Mouse (Mus musculus): Measurements from ENCODE around the gene Aldh4a1. TPM values are rescaled to one million over a fixed set of nuclear protein-coding genes. Genes with fewer than 3 reads are reported as not detected.

Aldh4a1 gene
- polyA plus RNA-seq, 1 experiment from 2014 or later = 25.5 TPM

DNA sequence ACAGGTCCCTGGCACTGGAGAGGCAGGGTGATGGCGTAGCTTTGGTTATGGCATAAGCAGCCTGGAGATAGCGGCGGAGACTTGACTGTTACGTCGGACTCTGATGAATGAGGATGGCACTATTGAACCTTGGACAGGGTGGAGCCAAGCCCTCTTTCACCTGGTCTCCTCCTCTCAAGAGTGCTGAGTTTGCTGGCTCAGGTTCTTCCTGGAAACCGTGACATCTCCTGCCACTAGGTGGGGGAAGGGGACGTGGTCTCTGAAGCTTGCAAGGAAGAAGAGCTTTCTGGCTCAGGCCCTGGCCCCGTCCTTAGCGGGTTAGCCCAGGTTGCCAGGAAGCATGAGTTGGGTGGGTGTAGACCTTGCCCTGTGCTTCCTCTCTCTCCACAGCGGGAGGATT lies 7.5 kb downstream of the Aldh4a1 start:
- peaks cover 16% of the 10 kb centered on the region for H3K4me1 ChIP-seq (replicated peaks; ENCODE audit: control insufficient read depth, insufficient read depth, low read length)
- no peaks in the 10 kb centered on the region for H3K36me3 ChIP-seq (ENCODE audit: control insufficient read depth, insufficient read depth, low read length)
- H3K4me2 ChIP-seq (ENCODE audit: low read depth, low read length) = no peak overlapping the region
- no peak overlapping the region for H3K9ac ChIP-seq (ENCODE audit: low read length)
- WGBS = 61% methylated on average over 10 of the region's 10 CpGs
- H3K27me3 ChIP-seq (ENCODE audit: control insufficient read depth, insufficient read depth, low read depth, low read length) = no peaks in the 10 kb centered on the region
- H3K27ac ChIP-seq (ENCODE audit: low read length) = no peak overlapping the region
- no peak for ATAC-seq (ENCODE audit: low read depth)
- no peaks in the 10 kb centered on the region for H3K9me3 ChIP-seq (ENCODE audit: control insufficient read depth, low read length)
- H3K4me3 ChIP-seq (ENCODE audit: low read length) = no peak overlapping the region

DNA sequence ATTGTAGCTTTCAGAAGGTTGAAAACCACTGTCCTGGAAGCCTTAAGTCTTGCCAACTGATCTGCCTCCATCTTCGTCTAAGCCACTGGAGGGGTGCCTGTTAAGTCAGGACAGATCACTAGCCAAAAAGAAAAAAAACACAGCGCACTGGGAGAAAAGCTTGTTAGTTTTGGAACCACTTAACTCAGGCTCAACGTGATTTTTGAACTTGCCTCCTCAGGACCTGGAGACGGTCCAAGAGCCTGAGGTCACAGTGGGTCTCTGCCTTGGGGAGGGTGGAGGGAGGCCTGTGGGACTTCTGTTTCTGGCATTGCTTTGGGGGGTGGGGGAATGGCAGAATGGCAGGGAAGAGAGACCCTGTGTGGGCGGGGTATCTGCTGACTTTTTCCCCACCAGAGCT lies 8.5 kb downstream of the Aldh4a1 start:
- Histone ChIP-seq H3K27me3 (ENCODE audit: control insufficient read depth, insufficient read depth, low read depth, low read length) (no peaks in the 10 kb centered on the region), H3K27ac (ENCODE audit: low read length) (no peak overlapping the region), H3K9me3 (ENCODE audit: control insufficient read depth, low read length) (no peaks in the 10 kb centered on the region), H3K4me2 (ENCODE audit: low read depth, low read length) (no peak overlapping the region), H3K4me1 (replicated peaks; ENCODE audit: control insufficient read depth, insufficient read depth, low read length) (peaks cover 16% of the 10 kb centered on the region), H3K36me3 (ENCODE audit: control insufficient read depth, insufficient read depth, low read length) (no peaks in the 10 kb centered on the region), H3K9ac (ENCODE audit: low read length) (no peak overlapping the region), H3K4me3 (ENCODE audit: low read length) (no peak overlapping the region)
- 34% methylated on average over 5 of the region's 5 CpGs for WGBS
- peak; percentile 30; the same call in 1 of the 2 replicates for ATAC-seq (ENCODE audit: low read depth)

DNA sequence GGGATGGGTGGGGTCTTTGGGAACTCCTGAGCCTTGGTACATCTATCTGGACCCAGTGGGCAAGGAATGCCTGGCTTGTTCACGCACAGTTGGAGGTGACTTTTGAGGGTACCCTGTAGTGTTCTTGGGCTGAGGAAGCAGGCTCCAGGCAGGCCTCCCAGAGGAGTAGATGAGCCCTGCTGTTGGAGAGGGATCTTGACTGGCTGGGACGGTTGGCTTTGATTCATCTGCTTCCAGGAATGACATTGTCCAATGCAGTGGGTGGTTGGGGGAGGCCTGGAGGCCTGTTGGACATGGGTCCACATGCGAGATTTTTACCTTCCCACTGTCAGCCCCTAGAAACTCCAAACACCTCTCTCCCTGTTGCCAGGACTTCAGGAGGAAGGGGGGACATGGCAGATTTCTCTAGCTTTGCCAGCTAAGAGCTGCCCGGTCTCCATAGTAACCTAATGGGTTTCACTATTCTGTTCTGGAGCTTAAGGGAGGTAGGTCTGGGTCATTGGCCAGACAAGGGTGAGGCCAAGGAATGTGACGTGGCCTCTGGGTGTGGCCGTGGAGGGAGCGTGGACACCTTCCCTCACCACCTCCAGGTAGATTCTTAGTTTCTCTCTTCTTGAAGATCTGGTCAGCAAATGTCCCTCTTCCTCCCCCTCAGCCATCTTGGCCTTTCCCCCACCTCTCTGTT lies 9.0 kb downstream of the Aldh4a1 start:
- Histone ChIP-seq H3K9me3 (ENCODE audit: control insufficient read depth, low read length) (no peaks in the 10 kb centered on the region), H3K27ac (ENCODE audit: low read length) (no peak overlapping the region), H3K4me1 (replicated peaks; ENCODE audit: control insufficient read depth, insufficient read depth, low read length) (peaks cover 16% of the 10 kb centered on the region), H3K27me3 (ENCODE audit: control insufficient read depth, insufficient read depth, low read depth, low read length) (no peaks in the 10 kb centered on the region), H3K36me3 (ENCODE audit: control insufficient read depth, insufficient read depth, low read length) (no peaks in the 10 kb centered on the region), H3K4me3 (ENCODE audit: low read length) (no peak overlapping the region), H3K9ac (ENCODE audit: low read length) (no peak overlapping the region), H3K4me2 (ENCODE audit: low read depth, low read length) (no peak overlapping the region)
- ATAC-seq (ENCODE audit: low read depth) = no peak; the same call in 1 of the 2 replicates
- WGBS = 73% methylated on average over 7 of the region's 7 CpGs

DNA sequence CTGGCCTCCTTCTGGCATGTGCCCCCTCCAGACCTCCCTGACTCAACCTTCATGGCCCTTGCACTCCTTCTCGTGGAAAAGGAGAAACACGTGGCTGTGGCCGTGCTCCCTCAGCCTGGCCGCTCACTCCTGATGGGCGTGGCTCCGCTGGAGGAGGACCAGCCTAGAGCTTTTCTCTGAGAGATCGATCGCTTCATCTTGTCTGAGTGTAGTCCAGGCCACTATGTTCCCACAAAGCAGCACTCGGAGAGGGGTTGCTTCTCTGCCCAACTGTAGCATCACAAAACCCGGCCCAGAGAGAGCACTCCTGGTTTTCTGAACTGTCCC lies 9.6 kb downstream of the Aldh4a1 start:
- no peak overlapping the region for H3K27ac ChIP-seq (ENCODE audit: low read length)
- no peaks in the 10 kb centered on the region for H3K27me3 ChIP-seq (ENCODE audit: control insufficient read depth, insufficient read depth, low read depth, low read length)
- no peak overlapping the region for H3K4me3 ChIP-seq (ENCODE audit: low read length)
- H3K36me3 ChIP-seq (ENCODE audit: control insufficient read depth, insufficient read depth, low read length) = no peaks in the 10 kb centered on the region
- ATAC-seq (ENCODE audit: low read depth) = no peak
- peaks cover 16% of the 10 kb centered on the region for H3K4me1 ChIP-seq (replicated peaks; ENCODE audit: control insufficient read depth, insufficient read depth, low read length)
- no peaks in the 10 kb centered on the region for H3K9me3 ChIP-seq (ENCODE audit: control insufficient read depth, low read length)
- WGBS = 71% methylated on average over 10 of the region's 10 CpGs
- H3K9ac ChIP-seq (ENCODE audit: low read length) = no peak overlapping the region
- no peak overlapping the region for H3K4me2 ChIP-seq (ENCODE audit: low read depth, low read length)

DNA sequence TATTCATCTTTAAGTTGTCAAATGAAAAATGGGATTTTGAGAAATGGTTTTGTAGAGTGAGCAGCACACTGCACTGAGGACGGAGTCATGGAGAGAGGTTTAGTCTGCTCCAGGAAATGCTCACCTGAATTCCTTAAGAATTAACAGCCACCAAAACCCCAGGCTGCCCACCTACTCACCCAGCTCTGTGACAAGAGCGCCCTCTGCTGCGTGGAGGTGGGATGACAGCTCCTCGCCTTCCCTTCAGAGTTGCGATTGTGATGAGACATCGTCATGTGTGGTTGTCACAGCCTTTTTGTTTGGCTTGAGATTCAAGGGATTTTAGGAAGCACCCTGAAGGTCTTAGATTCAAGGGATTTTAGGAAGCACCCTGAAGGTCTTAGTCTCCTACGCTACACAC lies 13.7 kb downstream of the Aldh4a1 start:
- no peak overlapping the region for H3K27ac ChIP-seq (ENCODE audit: low read length)
- H3K9ac ChIP-seq (ENCODE audit: low read length) = no peak overlapping the region
- WGBS = 25% methylated on average over 7 of the region's 7 CpGs
- H3K27me3 ChIP-seq (ENCODE audit: control insufficient read depth, insufficient read depth, low read depth, low read length) = no peaks in the 10 kb centered on the region
- no peak overlapping the region for H3K4me2 ChIP-seq (ENCODE audit: low read depth, low read length)
- no peaks in the 10 kb centered on the region for H3K9me3 ChIP-seq (ENCODE audit: control insufficient read depth, low read length)
- H3K4me3 ChIP-seq (ENCODE audit: low read length) = no peak overlapping the region
- no peak for ATAC-seq (ENCODE audit: low read depth)
- H3K4me1 ChIP-seq (replicated peaks; ENCODE audit: control insufficient read depth, insufficient read depth, low read length) = peaks cover 9% of the 10 kb centered on the region
- H3K36me3 ChIP-seq (ENCODE audit: control insufficient read depth, insufficient read depth, low read length) = no peaks in the 10 kb centered on the region

DNA sequence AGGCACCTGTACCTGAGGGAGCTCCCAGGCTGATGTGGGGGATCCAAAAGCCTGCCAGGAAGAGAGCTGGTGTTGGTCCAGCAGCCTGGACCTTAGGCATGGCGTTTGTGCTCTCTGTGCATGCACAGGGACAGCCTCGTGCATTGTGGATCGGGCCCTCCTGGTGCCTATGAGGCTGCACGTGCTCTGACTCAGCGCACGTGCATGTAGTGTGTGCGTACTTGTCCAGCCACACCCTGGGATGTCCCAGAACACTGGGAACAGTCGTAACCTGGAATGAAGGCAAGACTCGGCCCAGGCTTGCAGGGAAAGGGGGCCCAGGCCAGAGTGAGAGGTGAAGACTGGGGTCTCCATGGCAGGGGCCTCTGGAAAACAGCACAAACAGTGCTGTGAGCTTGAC lies 15.2 kb downstream of the Aldh4a1 start:
- Histone ChIP-seq H3K36me3 (ENCODE audit: control insufficient read depth, insufficient read depth, low read length) (no peaks in the 10 kb centered on the region), H3K4me3 (ENCODE audit: low read length) (no peak overlapping the region), H3K4me2 (ENCODE audit: low read depth, low read length) (no peak overlapping the region), H3K9ac (ENCODE audit: low read length) (no peak overlapping the region), H3K27me3 (ENCODE audit: control insufficient read depth, insufficient read depth, low read depth, low read length) (no peaks in the 10 kb centered on the region; the same call in 1 of the 2 replicates), H3K4me1 (replicated peaks; ENCODE audit: control insufficient read depth, insufficient read depth, low read length) (peaks cover 11% of the 10 kb centered on the region), H3K27ac (ENCODE audit: low read length) (no peak overlapping the region), H3K9me3 (ENCODE audit: control insufficient read depth, low read length) (no peaks in the 10 kb centered on the region)
- WGBS = 84% methylated on average over 9 of the region's 9 CpGs
- ATAC-seq (ENCODE audit: low read depth) = no peak

DNA sequence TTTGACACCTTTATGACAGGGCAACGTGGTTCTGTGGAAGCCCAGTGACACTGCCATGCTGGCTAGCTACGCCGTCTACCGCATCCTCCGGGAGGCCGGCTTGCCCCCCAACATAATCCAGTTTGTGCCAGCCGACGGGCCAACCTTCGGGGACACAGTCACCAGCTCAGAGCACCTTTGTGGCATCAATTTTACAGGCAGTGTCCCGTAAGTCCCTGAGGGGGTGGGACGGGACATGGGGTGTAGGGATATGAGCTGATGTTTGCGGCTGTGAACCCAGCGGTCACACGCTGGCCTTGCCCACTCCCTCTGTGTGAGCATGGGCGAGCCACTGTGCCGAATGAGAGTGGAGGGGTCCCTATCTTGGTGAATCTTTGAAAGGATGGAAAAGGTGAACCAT lies 15.7 kb downstream of the Aldh4a1 start:
- H3K4me1 ChIP-seq (replicated peaks; ENCODE audit: control insufficient read depth, insufficient read depth, low read length) = peaks cover 11% of the 10 kb centered on the region
- H3K9ac ChIP-seq (ENCODE audit: low read length) = no peak overlapping the region
- no peak overlapping the region for H3K4me2 ChIP-seq (ENCODE audit: low read depth, low read length)
- no peak for ATAC-seq (ENCODE audit: low read depth)
- no peak overlapping the region for H3K4me3 ChIP-seq (ENCODE audit: low read length)
- H3K27me3 ChIP-seq (ENCODE audit: control insufficient read depth, insufficient read depth, low read depth, low read length) = no peaks in the 10 kb centered on the region; the same call in 1 of the 2 replicates
- 93% methylated on average over 16 of the region's 16 CpGs for WGBS
- H3K36me3 ChIP-seq (ENCODE audit: control insufficient read depth, insufficient read depth, low read length) = no peaks in the 10 kb centered on the region
- H3K27ac ChIP-seq (ENCODE audit: low read length) = no peak overlapping the region
- H3K9me3 ChIP-seq (ENCODE audit: control insufficient read depth, low read length) = no peaks in the 10 kb centered on the region

DNA sequence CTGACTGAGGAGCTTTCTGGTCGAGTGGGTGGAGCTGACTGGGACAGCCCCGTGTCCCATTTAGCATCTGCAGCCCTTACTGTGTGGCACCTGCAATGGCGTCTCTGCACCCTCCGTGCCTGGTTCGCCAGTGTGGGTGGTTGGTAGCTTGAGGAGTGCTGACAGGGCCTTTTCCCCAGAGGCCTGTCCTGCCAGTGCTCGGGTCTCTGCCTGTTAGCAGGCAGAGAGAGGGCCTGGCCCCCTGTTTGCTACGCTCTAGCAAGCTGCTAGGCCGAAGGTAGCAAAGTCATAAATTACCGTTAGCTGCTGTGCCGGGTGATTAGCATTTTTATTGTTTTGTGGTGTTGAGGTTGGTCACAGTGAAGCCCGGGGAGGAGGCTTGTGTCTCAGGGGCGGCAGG lies 17.1 kb downstream of the Aldh4a1 start:
- Histone ChIP-seq H3K27me3 (ENCODE audit: control insufficient read depth, insufficient read depth, low read depth, low read length) (no peaks in the 10 kb centered on the region; the same call in 1 of the 2 replicates), H3K4me2 (ENCODE audit: low read depth, low read length) (no peak overlapping the region), H3K27ac (ENCODE audit: low read length) (no peak overlapping the region), H3K9ac (ENCODE audit: low read length) (no peak overlapping the region), H3K9me3 (ENCODE audit: control insufficient read depth, low read length) (no peaks in the 10 kb centered on the region), H3K4me1 (replicated peaks; ENCODE audit: control insufficient read depth, insufficient read depth, low read length) (peaks cover 11% of the 10 kb centered on the region), H3K4me3 (ENCODE audit: low read length) (no peak overlapping the region), H3K36me3 (ENCODE audit: control insufficient read depth, insufficient read depth, low read length) (no peaks in the 10 kb centered on the region; the same call in 1 of the 2 replicates)
- 73% methylated on average over 12 of the region's 12 CpGs for WGBS
- no peak for ATAC-seq (ENCODE audit: low read depth)

DNA sequence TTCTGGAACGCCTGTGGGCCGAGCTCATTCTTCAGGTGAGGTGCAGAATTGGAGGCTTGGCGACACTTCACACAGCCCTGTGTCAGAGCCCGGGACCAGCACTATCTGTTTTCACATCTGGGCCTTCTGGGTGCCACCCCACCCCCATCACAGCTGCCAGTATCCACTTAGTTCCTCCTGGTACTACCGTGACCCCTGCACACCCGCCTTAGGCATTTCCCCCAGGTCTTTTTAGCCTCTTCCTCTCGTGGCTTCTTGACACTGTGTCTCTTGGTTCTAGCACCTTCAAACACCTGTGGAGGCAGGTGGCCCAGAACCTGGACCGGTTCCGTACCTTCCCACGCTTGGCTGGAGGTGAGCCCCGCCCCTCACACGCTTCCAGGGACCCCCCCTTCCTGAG lies 17.7 kb downstream of the Aldh4a1 start:
- H3K4me1 ChIP-seq (replicated peaks; ENCODE audit: control insufficient read depth, insufficient read depth, low read length) = peaks cover 11% of the 10 kb centered on the region
- no peak overlapping the region for H3K9ac ChIP-seq (ENCODE audit: low read length)
- no peak overlapping the region for H3K4me3 ChIP-seq (ENCODE audit: low read length)
- no peaks in the 10 kb centered on the region; the same call in 1 of the 2 replicates for H3K27me3 ChIP-seq (ENCODE audit: control insufficient read depth, insufficient read depth, low read depth, low read length)
- H3K27ac ChIP-seq (ENCODE audit: low read length) = no peak overlapping the region
- 68% methylated on average over 12 of the region's 12 CpGs for WGBS
- no peak overlapping the region for H3K4me2 ChIP-seq (ENCODE audit: low read depth, low read length)
- no peak for ATAC-seq (ENCODE audit: low read depth)
- no peaks in the 10 kb centered on the region; the same call in 1 of the 2 replicates for H3K36me3 ChIP-seq (ENCODE audit: control insufficient read depth, insufficient read depth, low read length)
- no peaks in the 10 kb centered on the region for H3K9me3 ChIP-seq (ENCODE audit: control insufficient read depth, low read length)
